Mouse (Mus musculus) CH12.LX (cell line): Measurements from ENCODE around the gene Taok1. TPM values are rescaled to one million over a fixed set of nuclear protein-coding genes. Genes with fewer than 3 reads are reported as not detected.

Experiments used
- DNase-seq: peaks from one replicate; pipeline ENCODE4 v3.0.0-alpha.2; 2013; ENCODE audit errors: extremely low read depth
- H3K27ac ChIP-seq: 2 replicates; pipeline ENCODE4 v1.5.1; 2012; ENCODE audit warnings: low read depth, mild to moderate bottlenecking, control low read depth, moderate library complexity; ENCODE audit not compliant: insufficient read depth
- H3K27me3 ChIP-seq: replicated peaks from 2 replicates; pipeline ENCODE3; 2012; ENCODE audit warnings: inconsistent platforms
- H3K36me3 ChIP-seq, 2 experiments: replicated peaks in 1 of 2; 2 replicates each; pipeline versions ENCODE3 to v1.6.1; 2012; ENCODE audit warnings: inconsistent platforms in 1 of 2, low read length in 1 of 2, mild to moderate bottlenecking in 1 of 2, mixed read lengths in 1 of 2, moderate library complexity in 1 of 2; ENCODE audit not compliant: control insufficient read depth in 1 of 2, insufficient read depth in 1 of 2
- H3K4me1 ChIP-seq, 2 experiments: 2 replicates each; pipeline ENCODE4 v1.6.1; 2012; ENCODE audit warnings: inconsistent platforms in 1 of 2, moderate library complexity in 1 of 2; ENCODE audit not compliant: insufficient read depth in 2 of 2, control insufficient read depth in 1 of 2
- H3K4me2 ChIP-seq: 2 replicates; pipeline ENCODE4 v1.6.1; 2012; ENCODE audit warnings: low read depth, mild to moderate bottlenecking, control low read depth; ENCODE audit not compliant: poor library complexity, insufficient read depth, severe bottlenecking
- H3K4me3 ChIP-seq, 3 experiments: fragments of 150-350 bp in 1 of 3; sonication (generic) in 1 of 3; replicated peaks in 1 of 3; 2 replicates each; pipeline versions ENCODE3 to v1.5.1; 2011 to 2012; ENCODE audit warnings: low read depth in 2 of 3, low read length in 2 of 3, mild to moderate bottlenecking in 2 of 3, moderate library complexity in 2 of 3, control low read depth in 1 of 3, improper control_type of control experiment in 1 of 3, inconsistent platforms in 1 of 3, mixed read lengths in 1 of 3; ENCODE audit not compliant: poor library complexity in 1 of 3
- H3K79me2 ChIP-seq: replicated peaks from 2 replicates; pipeline ENCODE4 v1.6.1; 2012; ENCODE audit warnings: mild to moderate bottlenecking, moderate library complexity; ENCODE audit not compliant: control insufficient read depth, poor library complexity, insufficient read depth, severe bottlenecking; ENCODE audit errors: extremely low read depth
- H3K9ac ChIP-seq: 2 replicates; pipeline ENCODE4 v1.6.1; 2012; ENCODE audit warnings: low read depth, mild to moderate bottlenecking, control low read depth, moderate library complexity; ENCODE audit not compliant: insufficient read depth
- H3K9me3 ChIP-seq: replicated peaks from 2 replicates; pipeline ENCODE3; 2012; ENCODE audit warnings: low read length, inconsistent platforms, mixed read lengths
- BHLHE40 ChIP-seq: IDR thresholded peaks from 2 replicates; pipeline ENCODE4 v1.6.1; 2011; ENCODE audit warnings: mild to moderate bottlenecking, low read depth, low read length, improper control_type of control experiment
- CHD1 ChIP-seq: IDR thresholded peaks from 2 replicates; pipeline ENCODE4 v1.6.1; 2012; ENCODE audit warnings: low read depth, low read length, improper control_type of control experiment, inconsistent platforms
- CTCF ChIP-seq, 2 experiments: IDR thresholded peaks in 1 of 2; conservative IDR thresholded peaks in 1 of 2; 2 replicates each; pipeline ENCODE4 v1.5.1; 2011 to 2012; ENCODE audit warnings: low read depth in 2 of 2, low read length in 2 of 2, improper control_type of control experiment in 1 of 2, inconsistent platforms in 1 of 2, mild to moderate bottlenecking in 1 of 2, moderate library complexity in 1 of 2
- E2F4 ChIP-seq: IDR thresholded peaks from 2 replicates; pipeline ENCODE4 v1.6.1; 2011; ENCODE audit warnings: low read depth, low read length, improper control_type of control experiment; ENCODE audit not compliant: insufficient replicate concordance
- ELF1 ChIP-seq: IDR thresholded peaks from 2 replicates; pipeline ENCODE4 v1.6.1; 2014; ENCODE audit warnings: low read depth, mild to moderate bottlenecking, inconsistent platforms, low read length, improper control_type of control experiment
- EP300 ChIP-seq: IDR thresholded peaks from 2 replicates; pipeline ENCODE4 v1.6.1; 2011; ENCODE audit warnings: low read length, improper control_type of control experiment
- ETS1 ChIP-seq: conservative IDR thresholded peaks from 2 replicates; pipeline ENCODE4 v1.6.1; 2012; ENCODE audit warnings: low read depth, mild to moderate bottlenecking, inconsistent platforms, low read length, improper control_type of control experiment, moderate library complexity
- GABPA ChIP-seq: IDR thresholded peaks from 2 replicates; pipeline ENCODE4 v1.6.1; 2012; ENCODE audit warnings: low read depth, low read length, improper control_type of control experiment, inconsistent platforms; ENCODE audit not compliant: insufficient replicate concordance
- HCFC1 ChIP-seq: IDR thresholded peaks from 2 replicates; pipeline ENCODE4 v1.6.1; 2012; ENCODE audit warnings: low read depth, mild to moderate bottlenecking, inconsistent platforms, low read length, improper control_type of control experiment
- IRF4 ChIP-seq: IDR thresholded peaks from 2 replicates; pipeline ENCODE4 v1.6.1; 2014; ENCODE audit warnings: low read depth, mild to moderate bottlenecking, inconsistent platforms, low read length, improper control_type of control experiment
- JUND ChIP-seq: conservative IDR thresholded peaks from 2 replicates; pipeline ENCODE4 v1.6.1; 2011; ENCODE audit warnings: low read depth, low read length, improper control_type of control experiment
- MAFK ChIP-seq: IDR thresholded peaks from 2 replicates; pipeline ENCODE4 v1.6.1; 2011; ENCODE audit warnings: low read length, improper control_type of control experiment; ENCODE audit not compliant: insufficient replicate concordance
- MAX ChIP-seq: IDR thresholded peaks from 2 replicates; pipeline ENCODE4 v1.6.1; 2011; ENCODE audit warnings: low read length, improper control_type of control experiment
- MAZ ChIP-seq: IDR thresholded peaks from 2 replicates; pipeline ENCODE4 v1.6.1; 2012; ENCODE audit warnings: low read depth, mild to moderate bottlenecking, inconsistent platforms, low read length, improper control_type of control experiment, moderate library complexity
- MEF2A ChIP-seq: IDR thresholded peaks from 2 replicates; pipeline ENCODE4 v1.6.1; 2014; ENCODE audit warnings: low read depth, mild to moderate bottlenecking, inconsistent platforms, low read length, improper control_type of control experiment, borderline replicate concordance
- MXI1 ChIP-seq: IDR thresholded peaks from 2 replicates; pipeline ENCODE4 v1.6.1; 2011; ENCODE audit warnings: mild to moderate bottlenecking, low read depth, low read length, improper control_type of control experiment
- MYC ChIP-seq: IDR thresholded peaks from 2 replicates; pipeline ENCODE4 v1.6.1; 2011; ENCODE audit warnings: low read depth, mild to moderate bottlenecking, improper control_type of control experiment, low read length
- NELFE ChIP-seq: IDR thresholded peaks from 2 replicates; pipeline ENCODE4 v1.6.1; 2011; ENCODE audit warnings: low read depth, low read length, improper control_type of control experiment
- NRF1 ChIP-seq: IDR thresholded peaks from 2 replicates; pipeline ENCODE4 v1.6.1; 2014; ENCODE audit warnings: low read depth, mild to moderate bottlenecking, inconsistent platforms, low read length, improper control_type of control experiment, moderate library complexity
- PAX5 ChIP-seq: IDR thresholded peaks from 2 replicates; pipeline ENCODE4 v1.6.1; 2012; ENCODE audit warnings: low read length, inconsistent platforms, mixed read lengths
- POLR2AphosphoS2 ChIP-seq: IDR thresholded peaks from 2 replicates; pipeline ENCODE4 v1.6.1; 2011; ENCODE audit warnings: low read depth, low read length, improper control_type of control experiment
- RAD21 ChIP-seq: IDR thresholded peaks from 2 replicates; pipeline ENCODE4 v1.6.1; 2011; ENCODE audit warnings: low read depth, mild to moderate bottlenecking, low read length, improper control_type of control experiment, moderate library complexity
- RCOR1 ChIP-seq: conservative IDR thresholded peaks from 2 replicates; pipeline ENCODE4 v1.6.1; 2012; ENCODE audit warnings: low read depth, mild to moderate bottlenecking, inconsistent platforms, low read length, improper control_type of control experiment
- SIN3A ChIP-seq: IDR thresholded peaks from 2 replicates; pipeline ENCODE4 v1.6.1; 2012; ENCODE audit warnings: low read length, improper control_type of control experiment, inconsistent platforms
- SMC3 ChIP-seq: IDR thresholded peaks from 2 replicates; pipeline ENCODE4 v1.6.1; 2011; ENCODE audit warnings: low read depth, low read length, improper control_type of control experiment
- TBP ChIP-seq: conservative IDR thresholded peaks from 2 replicates; pipeline ENCODE4 v1.6.1; 2011; ENCODE audit warnings: low read depth, low read length, improper control_type of control experiment
- TCF12 ChIP-seq: IDR thresholded peaks from 2 replicates; pipeline ENCODE4 v1.6.1; 2014; ENCODE audit warnings: low read depth, mild to moderate bottlenecking, inconsistent platforms, low read length, improper control_type of control experiment
- USF1 ChIP-seq: IDR thresholded peaks from 2 replicates; pipeline ENCODE4 v1.6.1; 2014; ENCODE audit warnings: low read depth, mild to moderate bottlenecking, inconsistent platforms, low read length, improper control_type of control experiment
- USF2 ChIP-seq: conservative IDR thresholded peaks from 2 replicates; pipeline ENCODE4 v1.6.1; 2011; ENCODE audit warnings: low read depth, low read length, improper control_type of control experiment
- ZC3H11A ChIP-seq: IDR thresholded peaks from 2 replicates; pipeline ENCODE4 v1.6.1; 2012; ENCODE audit warnings: low read depth, mild to moderate bottlenecking, inconsistent platforms, low read length, improper control_type of control experiment
- ZMIZ1 ChIP-seq: IDR thresholded peaks from 2 replicates; pipeline ENCODE4 v1.6.1; 2012; ENCODE audit warnings: low read depth, mild to moderate bottlenecking, inconsistent platforms, low read length, improper control_type of control experiment
- dilution Hi-C: fragments of 300-500 bp; cut with MboI; formaldehyde crosslinking; loops from 2 replicates; pipeline ENCODE4 v1.14.3; 2020; ENCODE audit warnings: low sequenced_read_pairs; ENCODE audit not compliant: extremely low pct_unique_long_range_greater_than_20kb, extremely low pct_ligation_motif_present
- in situ Hi-C: fragments of 300-500 bp; cut with MboI; formaldehyde crosslinking; loops from 3 replicates; pipeline ENCODE4 v1.14.3; 2019; ENCODE audit warnings: low sequenced_read_pairs, low pct_ligation_motif_present, low pct_unique_long_range_greater_than_20kb, mixed read lengths
- polyA plus RNA-seq: library from polyadenylated mRNA; unstranded; fragments of >175 nt; gene quantifications from 2 replicates; pipeline ENCODE4 v1.2.1, GENCODE M21; 2012; ENCODE audit warnings: low read depth; ENCODE audit not compliant: insufficient read length
- total RNA-seq, 2 experiments: library from RNA; depleted of rRNA; stranded (reverse); fragments of 300-350 nt in 1 of 2; fragments of >200 nt in 1 of 2; gene quantifications; 2 replicates each; pipeline ENCODE4 v1.2.3; 2012 to 2014

The Taok1 gene
- total and polyA plus RNA-seq, 3 experiments: 8.9 to 13.7 (median 11.6) TPM

- TF ChIP-seq ETS1: no peak
- TF ChIP-seq NRF1: no peak
- TF ChIP-seq HCFC1: no peak
- TF ChIP-seq RCOR1: no peak
- no peak for TF ChIP-seq IRF4
- TF ChIP-seq TBP: no peak
- TF ChIP-seq MAX: no peak
- no peak for TF ChIP-seq MXI1
- TF ChIP-seq ZMIZ1: no peak
- no peak for TF ChIP-seq MAZ
- no peak for TF ChIP-seq ZC3H11A
- no peak for TF ChIP-seq USF1
- TF ChIP-seq MEF2A: no peak
- TF ChIP-seq JUND: no peak
- Histone ChIP-seq H3K9me3 (no peaks in the 10 kb centered on the region), H3K4me3 (no peak overlapping the region), H3K27ac (no peak overlapping the region), H3K27me3 (peaks cover 7% of the 10 kb centered on the region), H3K4me2 (no peak overlapping the region), H3K79me2 (no peaks in the 10 kb centered on the region), H3K4me1 (no peaks in the 10 kb centered on the region), H3K36me3 (no peaks in the 10 kb centered on the region), H3K9ac (no peak overlapping the region)
- in situ Hi-C loops (loop anchor here (25.0 kb wide), 1 partner anchor 529 kb away; no protein-coding TSS in a partner anchor), dilution Hi-C loops (no loop called here)
- no peak for DNase-seq
Measured at GRCm38 (mm10) chr11:77641390-77641789, 33.8 kb upstream of the Taok1 start.

- H3K4me1 ChIP-seq: peaks cover 0 to 11% of the 10 kb centered on the region in 2 experiments; a peak in 2 of 4 replicates
- dilution Hi-C loops: no loop called here
- TF ChIP-seq POLR2AphosphoS2: no peak
- peak; percentile 90 for TF ChIP-seq SMC3
- peak; percentile 44; the same call in 1 of the 2 replicates for TF ChIP-seq TCF12
- no peak for TF ChIP-seq JUND
- TF ChIP-seq MEF2A: peak; percentile 50; the same call in 1 of the 2 replicates
- TF ChIP-seq CTCF (conservative IDR thresholded peaks at IDR 0.05 in 1 of 2, IDR thresholded peaks at IDR 0.05 in 1 of 2; ENCODE audit: low read depth in 2 of 2, low read length in 2 of 2): peak; percentile 67 to 98
- peak; percentile 58; the same call in 1 of the 2 replicates for TF ChIP-seq IRF4
- TF ChIP-seq HCFC1: peak; percentile 49
- TF ChIP-seq NELFE: no peak
- peak; percentile 94 for TF ChIP-seq RAD21
- TF ChIP-seq EP300: no peak
- TF ChIP-seq USF2: no peak
- no peak for TF ChIP-seq ELF1
- no peak for TF ChIP-seq TBP
- peak; percentile 63; the same call in 1 of the 2 replicates for TF ChIP-seq MXI1
- no peak for TF ChIP-seq ZMIZ1
- TF ChIP-seq SIN3A: peak; percentile 86; the same call in 1 of the 2 replicates
- 0 out of 2 replicates have a peak, but pooled peaks have one; percentile 8 for TF ChIP-seq BHLHE40
- no peak for TF ChIP-seq E2F4
- TF ChIP-seq PAX5: no peak
- TF ChIP-seq GABPA: no peak
- no peak for TF ChIP-seq CHD1
- peak; percentile 75; the same call in 1 of the 2 replicates for TF ChIP-seq MYC
- TF ChIP-seq ETS1: no peak
- 0 out of 2 replicates have a peak, but pooled peaks have one; percentile 6 for TF ChIP-seq RCOR1
- TF ChIP-seq MAX: peak; percentile 61; the same call in 1 of the 2 replicates
- no peak for TF ChIP-seq MAFK
- TF ChIP-seq ZC3H11A: peak; percentile 43; the same call in 1 of the 2 replicates
Measured at GRCm38 (mm10) chr11:77630257-77630670, 22.6 kb upstream of the Taok1 start.

More at GRCm38 (mm10) chr11:77630257-77630670, 22.6 kb upstream of the Taok1 start:
- in situ Hi-C loops: loop anchor here (25.0 kb wide), 1 partner anchor 518 kb away; no protein-coding TSS in a partner anchor
- no peaks in the 10 kb centered on the region for H3K36me3 ChIP-seq
- peak overlapping the region; percentile 41 for H3K4me2 ChIP-seq
- H3K9ac ChIP-seq: peak overlapping the region; percentile 6
- DNase-seq: peak; percentile 90
- H3K79me2 ChIP-seq: no peaks in the 10 kb centered on the region
- H3K4me3 ChIP-seq: peak overlapping the region; percentile 53 to 66 (median 55)
- peaks cover 7% of the 10 kb centered on the region for H3K9me3 ChIP-seq
- no peaks in the 10 kb centered on the region for H3K27me3 ChIP-seq
- no peak overlapping the region for H3K27ac ChIP-seq
